Mouse (Mus musculus) adipocyte (in vitro differentiated cells): Measurements from ENCODE around the gene Cdkn2aipnl.

ENCODE experiments used
- DNase-seq: peaks from one replicate; pipeline ENCODE4 v3.0.0-alpha.2; 2016; ENCODE audit warnings: low spot score

Cdkn2aipnl gene

DNA sequence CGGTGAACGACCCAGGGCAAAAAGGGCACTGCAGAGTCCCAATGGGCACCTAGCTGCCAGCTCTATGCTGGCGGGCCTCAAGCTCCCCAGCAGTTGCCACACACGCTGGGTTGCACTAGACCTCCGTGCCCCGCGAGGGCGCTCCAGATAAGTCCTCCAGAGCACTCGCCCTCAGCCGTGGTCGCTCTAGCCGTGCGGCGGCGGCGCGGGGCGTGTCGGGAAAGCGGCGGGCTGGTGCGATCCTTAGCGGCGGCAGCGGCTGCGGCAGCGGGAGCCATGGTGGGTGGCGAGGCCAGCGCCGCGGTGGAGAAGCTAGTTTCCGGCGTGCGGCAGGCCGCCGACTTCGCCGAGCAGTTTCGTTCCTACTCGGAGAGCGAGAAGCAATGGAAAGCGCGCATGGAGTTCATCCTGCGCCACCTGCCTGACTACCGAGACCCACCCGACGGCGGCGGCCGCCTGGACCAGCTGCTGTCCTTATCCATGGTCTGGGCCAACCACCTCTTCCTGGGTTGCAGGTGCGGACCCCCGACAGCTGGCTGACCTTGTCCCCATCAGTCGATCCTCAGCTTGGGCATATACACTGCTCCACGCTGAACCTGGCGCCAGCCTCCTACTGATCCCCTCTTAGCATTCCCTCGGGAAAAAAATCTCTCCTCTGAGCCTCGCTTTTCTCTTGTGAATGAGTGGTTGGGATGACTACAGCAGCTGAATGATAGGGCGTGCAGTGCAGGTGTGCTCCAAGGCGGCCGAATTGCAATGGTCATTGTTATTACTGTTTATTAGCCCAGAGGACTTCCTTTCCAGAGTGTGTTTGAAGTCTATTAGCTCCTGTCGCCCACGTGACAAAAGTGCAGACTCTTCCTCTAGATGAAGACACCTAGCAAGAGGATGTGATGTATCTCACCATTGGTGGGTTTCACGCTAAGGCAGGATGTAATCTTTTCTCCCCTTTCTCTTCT, at the start of gene Cdkn2aipnl:
Gene Cdkn2aipnl, plus strand, starts transcription at position 219 of the 959 bp plus-strand sequence.
- DNase-seq = peak; percentile 94

DNA sequence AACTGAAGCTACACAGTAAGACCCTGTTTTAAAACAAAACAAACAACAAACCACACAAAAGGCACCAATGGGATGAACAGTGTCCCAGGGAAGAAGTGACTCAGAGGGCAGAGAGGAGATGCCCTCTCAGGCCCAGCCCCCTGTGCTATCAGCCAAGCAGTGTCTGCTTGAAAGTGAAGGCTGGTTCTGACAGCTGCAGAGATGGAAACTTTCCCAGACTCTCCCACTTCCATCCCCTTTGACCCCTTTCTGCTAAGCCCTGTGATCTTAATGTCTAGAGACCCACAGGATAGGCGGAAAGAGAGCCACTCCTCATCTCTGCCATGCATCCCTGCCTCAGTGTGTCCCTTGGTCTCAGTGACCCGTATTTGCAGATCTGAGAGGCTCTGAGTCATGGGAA, 49.5 kb upstream of the Cdkn2aipnl start:
- peak; percentile 55 for DNase-seq

DNA sequence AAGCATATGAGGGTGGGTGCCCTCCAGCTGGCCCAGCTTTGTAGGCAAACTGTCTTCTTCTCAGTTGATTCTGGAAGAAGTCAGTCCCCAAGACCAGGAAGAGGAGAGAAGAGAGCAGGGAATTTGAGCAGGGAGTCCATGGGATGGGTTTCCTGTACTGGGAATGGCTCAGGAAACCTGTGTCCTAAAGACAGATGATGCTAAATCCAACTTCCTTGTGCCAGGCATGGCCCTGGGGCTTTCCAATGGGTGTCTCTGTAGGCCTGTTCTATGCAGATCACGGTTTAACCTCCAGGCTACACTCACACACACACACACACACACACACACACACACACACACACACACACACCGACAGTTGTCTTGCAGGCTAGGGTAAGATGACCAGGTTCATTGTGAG, 48.9 kb upstream of the Cdkn2aipnl start:
- DNase-seq = no peak

DNA sequence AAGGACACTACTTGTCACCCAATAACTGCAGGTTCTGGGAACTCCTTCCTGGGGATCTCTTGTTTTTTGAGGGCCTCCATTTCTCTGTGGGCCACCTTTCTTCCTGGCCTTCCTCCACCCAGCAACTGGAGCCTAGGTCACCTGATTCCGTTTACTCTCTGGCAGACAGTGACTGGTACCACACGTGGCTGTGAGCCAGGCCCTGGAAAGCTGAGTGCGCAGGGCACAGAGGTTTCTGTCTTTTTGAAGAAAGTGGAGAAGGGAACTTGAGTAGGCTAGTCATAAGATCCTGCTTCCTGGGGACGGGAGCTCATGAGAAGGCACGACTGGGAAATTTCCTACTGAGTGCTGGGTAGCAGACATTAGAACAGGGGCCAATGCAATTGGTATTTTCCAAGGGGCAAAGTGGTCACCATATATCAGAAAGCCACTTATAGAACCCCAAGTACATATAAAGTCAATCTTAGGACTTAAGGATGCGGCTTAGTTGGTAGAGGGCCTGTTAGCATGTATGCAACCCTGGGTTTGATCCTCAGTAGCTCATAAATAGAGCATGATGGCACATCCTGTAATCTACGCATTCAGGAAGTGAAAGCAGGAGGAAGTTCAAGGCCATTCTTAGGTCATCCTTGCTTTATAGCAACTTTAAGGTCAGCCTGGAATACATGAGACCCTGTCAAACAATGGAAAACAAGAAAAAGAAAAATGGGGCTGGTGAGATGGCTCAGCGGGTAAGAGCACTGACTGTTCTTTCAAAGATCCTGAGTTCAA, 45.9 kb upstream of the Cdkn2aipnl start:
- DNase-seq = peak; percentile 51

DNA sequence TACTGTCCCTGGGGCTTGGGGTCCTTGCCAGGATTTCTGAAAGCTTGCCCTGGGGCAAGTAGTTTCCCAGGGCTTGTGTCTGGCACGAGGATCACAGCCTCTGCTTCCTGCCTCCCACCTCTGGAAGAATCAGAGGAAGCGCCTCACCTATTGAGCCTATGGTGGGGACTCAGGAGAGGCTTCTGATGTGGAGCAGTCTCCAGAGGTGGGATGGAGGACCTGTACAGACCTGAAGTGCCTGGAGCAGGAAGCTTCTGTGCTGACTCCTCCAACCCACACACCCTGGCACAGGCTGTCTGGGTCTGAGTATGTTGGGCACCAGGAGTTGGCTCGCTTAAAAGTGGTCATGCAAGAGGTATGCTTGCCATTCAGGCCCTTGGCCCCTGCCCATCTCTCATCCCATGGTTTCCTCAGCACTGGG, 45.0 kb upstream of the Cdkn2aipnl start:
- peak; percentile 45 for DNase-seq

DNA sequence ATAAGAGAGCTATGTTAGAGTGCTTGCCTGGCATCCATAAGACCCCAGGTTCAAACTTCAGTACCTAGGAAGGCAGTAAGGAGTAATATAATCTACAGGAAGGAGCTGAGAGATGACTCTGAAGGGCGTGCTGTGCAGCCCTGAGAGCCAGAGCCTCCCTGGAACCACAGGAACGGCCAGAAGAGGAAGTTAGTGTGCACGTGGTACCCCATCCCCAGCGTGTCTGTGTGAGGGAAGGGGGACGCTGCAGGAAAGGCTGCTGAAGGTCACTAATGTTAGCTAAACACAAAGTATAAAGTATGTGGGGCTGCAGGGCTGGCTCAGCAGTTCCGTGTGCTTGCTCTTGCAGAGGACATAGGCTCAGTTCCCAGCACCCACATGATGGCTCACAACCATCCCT, 41.9 kb upstream of the Cdkn2aipnl start:
- no peak for DNase-seq

DNA sequence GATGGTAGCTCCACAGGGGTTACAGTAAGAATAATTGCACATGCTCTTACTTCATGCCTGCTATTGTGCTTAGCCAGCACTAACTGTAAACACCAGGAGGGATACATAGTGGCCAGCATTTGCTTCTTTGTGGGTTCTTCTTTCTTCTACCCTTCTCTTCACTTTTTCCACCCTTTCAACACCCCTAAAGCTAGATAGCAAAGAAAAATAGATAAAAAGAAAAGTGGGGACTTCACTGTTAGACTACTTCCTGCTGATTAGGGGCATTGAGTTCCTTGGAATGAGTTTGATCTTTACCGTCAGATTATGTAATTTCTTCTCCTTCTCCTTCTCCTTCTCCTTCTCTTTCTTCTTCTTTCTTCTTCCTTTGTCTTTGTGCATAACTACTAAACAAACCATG, 41.1 kb upstream of the Cdkn2aipnl start:
- DNase-seq = no peak

DNA sequence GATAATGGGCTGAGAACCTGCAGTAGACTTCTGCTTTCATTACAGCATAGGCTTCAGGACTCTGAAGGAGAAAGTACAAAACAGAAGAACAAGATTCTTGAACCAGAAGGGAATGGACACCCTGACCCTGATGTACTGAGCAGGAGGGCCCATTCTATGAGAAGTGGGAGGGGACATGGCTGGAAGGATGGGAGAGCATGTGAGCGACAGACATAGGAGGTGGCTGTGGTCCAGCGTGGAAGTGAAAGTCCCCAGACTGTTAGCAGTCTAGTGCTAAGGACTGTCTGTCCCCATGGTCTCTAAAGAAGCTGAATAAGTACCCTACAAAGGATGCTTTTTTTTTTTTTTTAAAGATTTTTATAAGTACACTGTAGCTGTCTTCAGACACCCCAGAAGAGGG, 40.4 kb upstream of the Cdkn2aipnl start:
- no peak for DNase-seq

DNA sequence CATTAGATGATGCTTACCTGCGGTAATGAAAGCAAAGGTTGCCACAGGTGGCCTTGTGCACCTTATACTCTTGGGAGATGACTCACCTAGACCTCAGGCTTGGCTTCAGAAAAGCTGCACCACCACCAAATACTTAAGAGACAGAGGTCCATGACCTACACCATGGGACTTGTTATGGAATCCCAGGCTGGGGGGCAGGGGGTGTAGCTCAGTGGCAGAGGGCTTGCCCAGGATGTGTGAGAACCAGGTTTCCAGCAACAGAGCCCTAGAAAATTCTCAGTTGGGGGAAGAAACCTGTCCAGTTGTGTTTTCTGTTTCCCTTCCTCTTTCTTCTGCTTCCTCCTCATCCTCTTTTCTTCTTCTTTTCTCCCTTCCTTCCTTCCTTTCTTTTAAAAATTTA, 36.3 kb upstream of the Cdkn2aipnl start:
- DNase-seq = no peak

DNA sequence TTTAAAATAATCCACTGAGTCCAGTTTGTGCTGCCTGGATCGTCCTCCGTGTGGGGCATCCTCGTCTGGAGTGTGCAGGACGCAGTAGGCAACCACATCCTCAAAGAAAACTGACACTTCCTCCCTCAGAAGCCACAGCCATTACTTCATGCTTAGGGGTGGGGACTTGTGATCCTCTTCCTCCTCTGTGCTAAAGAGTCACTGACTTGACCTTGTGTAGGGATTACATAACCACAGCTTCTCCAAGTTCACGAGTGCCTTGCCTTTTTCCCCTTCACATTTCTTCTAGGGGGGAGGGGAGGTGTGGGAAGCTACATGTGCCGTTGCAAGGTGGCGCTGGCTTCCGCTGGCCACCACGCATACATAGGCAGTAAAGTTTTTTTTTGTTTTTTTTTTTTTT, 35.7 kb upstream of the Cdkn2aipnl start:
- DNase-seq = no peak

DNA sequence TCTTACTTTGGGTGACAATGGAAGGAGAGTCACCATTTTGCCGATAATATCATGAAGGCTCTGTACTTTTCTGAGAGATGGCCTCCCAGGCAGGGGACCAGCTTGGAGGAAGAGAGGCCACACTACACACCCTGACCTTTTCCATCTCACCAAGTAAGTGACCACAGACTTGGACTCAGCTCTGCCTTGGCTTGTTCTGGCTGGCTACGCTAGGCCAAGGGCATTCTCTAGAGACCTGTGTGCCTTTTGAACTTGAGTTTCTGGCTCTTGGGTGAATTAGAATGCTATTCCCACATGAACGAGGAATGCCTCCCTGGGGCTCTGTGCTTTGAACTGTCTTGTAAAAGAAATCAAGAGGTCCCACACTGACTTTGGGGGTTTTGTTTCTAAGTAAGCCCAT, 33.2 kb upstream of the Cdkn2aipnl start:
- peak; percentile 73 for DNase-seq

DNA sequence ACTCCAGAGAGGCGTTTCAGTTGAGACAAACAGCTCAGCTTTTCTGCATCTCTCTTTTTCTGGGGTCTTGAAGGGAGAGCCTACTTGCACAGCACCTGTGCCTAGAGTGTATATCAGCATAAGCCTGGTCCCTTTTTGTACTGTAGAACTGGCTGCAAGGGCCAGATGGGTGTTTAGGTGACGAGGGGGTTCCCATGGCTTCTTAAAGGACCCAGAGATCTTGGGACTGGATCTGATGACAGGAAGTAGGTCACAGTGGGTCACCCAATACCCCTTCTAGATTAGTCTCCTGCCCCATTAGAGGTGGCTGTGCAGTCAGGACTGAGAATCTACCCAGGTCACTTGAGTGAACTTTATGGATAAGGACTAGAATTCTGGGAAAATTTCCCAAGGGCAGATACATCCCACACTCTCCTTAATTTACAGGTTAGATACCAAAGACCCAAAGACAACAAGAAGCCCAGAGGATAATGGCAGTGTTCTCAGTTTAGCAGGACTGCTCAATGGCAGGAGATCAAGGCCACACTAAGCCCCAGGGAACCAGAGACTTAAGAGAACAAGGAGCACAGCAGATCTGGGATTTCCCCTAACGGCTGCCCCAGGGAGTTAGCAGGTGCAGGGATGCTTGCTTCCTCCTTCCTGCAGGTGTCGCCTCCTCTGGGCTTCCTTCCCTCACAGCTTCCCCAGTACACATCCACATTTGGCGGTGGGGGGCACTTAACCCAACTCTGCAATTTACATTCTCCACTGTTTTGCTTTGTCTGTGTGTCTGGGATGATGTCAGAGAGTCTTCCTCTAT, 31.6 kb upstream of the Cdkn2aipnl start:
- no peak for DNase-seq

DNA sequence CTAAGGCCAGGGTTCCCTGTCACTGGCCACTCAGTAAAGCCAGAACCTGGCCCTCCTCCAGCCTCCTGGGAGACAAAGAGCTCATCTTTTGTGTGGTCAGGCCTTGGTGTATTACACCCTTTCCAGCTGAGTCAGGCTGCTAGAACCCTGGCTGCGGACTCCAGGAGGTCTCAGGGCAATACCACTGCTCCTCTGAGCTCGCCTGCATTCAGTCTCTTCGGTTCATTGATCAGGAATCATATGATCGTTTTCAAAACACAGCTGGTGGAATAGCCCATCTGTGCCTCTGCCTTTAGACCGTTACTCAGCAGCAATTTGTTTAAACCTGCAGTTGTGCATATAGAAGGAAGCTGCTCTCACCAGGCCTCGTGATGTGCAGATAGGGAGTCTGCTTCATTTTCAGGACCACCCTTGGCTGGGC, 30.1 kb upstream of the Cdkn2aipnl start:
- no peak for DNase-seq

DNA sequence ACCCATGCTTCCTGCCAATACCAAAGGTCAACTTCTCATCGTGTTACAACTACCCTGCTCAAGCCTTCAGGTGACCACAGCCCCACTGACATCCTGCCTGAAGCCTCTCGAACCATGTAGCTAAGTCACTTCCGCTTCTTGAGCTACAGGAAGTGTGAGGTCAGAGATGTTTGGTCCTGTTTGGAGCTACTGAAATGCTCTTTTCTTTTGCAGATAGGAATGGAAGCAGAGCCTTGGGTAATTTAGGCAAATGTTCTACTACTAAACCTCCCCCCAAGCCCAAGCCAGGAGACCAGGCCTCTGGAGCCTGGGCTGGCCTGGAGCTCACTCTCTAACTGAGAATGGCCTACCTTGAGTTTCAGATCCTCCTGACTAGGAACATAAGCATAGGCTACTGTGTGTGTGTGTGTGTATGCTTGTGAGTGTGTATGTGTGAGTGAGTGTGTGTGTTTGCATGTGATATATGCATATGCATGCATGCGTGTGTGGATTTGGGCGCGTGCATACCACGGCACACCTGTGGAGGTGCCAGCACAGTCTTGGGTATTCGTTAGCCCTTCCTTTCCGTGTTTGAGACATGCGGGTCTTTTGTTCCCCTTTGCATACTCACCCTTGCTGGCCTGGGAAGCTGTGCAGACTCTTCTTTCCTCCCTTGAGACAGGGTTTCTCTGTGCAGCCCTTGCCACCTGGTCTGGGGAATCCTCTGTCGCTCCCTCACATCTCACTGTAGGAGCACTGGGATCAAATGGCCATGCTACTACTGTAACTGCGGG, 28.5 kb upstream of the Cdkn2aipnl start:
- DNase-seq = no peak

DNA sequence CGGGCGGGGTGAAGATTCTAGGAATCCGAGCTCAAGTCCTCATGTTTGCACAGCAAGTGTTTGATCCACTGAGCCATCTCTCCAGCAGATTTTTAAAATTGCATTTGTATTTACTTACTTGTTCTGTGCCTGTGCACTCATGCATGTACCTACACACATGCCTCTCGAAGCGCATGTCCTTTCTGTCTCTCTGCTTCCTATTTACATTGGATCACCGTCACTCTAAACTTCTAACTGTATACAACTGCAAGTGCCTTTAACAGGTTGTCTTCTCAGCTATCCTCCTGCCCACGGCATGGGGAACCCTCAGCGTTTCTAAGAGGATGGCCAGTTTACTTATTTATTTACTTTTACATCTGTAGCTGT, 27.9 kb upstream of the Cdkn2aipnl start:
- DNase-seq = no peak

DNA sequence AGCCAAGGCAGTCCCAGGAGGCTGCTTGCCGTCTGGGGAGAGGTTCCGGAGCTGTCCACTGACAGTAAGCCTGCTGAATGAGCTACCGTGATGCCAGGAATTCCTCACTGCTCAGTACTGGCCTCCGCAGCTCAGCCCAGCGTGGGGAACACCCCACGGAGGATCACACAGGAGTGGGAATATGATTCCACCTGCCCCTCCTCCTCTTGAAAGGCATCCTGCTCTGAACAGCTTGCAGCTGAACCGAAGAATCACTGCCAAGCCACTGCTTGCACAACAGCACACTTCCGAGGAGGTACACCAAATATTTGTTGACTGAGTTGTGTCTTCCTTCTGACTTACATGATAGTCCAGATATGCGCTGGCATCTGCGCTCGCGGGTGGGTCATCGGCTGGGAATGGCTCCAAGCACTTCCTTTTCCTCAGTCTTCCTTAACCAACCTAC, 26.9 kb upstream of the Cdkn2aipnl start:
- peak; percentile 76 for DNase-seq

DNA sequence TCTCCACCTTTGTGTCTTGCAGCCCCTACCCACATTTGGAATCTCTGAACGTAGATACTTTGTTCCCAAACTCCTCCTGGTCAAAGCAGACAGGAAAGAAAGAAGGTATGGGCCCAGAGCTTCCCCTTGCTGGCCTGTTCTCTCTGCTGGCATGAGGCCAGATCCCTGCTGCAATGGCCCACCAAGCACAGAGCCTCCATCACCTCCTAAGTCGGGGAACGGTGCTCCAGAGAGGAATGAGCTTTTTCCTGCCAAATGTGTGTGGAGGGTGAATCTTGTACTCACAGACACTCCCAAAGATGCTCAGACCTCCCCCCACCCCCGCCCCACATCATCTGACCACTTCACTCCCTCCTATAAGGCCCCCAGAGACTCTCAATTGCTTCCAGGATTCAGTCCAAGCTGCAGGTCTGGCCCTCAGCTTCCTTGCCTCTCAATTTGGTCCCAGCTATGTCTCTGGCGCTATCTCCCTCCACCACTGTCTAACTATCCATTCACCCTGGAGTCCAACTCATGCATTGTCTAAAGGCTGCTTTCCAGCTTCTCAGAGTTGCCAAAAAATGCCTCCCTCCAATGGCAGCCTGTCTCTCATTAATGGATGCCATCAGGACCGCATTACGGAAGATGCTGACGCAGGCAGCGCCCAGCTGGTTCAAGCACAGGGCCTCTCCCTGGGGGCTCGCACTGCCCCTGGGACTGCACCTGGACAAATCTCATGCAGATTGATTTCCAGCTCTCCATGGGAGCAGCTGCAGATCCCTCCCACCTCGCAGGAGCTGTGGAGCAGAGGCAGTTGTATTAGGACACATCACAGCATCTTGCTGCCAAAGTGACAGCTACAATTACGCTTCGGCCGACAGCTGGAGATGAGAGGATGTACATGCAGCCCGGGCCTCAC, 24.6 kb upstream of the Cdkn2aipnl start:
- no peak for DNase-seq

DNA sequence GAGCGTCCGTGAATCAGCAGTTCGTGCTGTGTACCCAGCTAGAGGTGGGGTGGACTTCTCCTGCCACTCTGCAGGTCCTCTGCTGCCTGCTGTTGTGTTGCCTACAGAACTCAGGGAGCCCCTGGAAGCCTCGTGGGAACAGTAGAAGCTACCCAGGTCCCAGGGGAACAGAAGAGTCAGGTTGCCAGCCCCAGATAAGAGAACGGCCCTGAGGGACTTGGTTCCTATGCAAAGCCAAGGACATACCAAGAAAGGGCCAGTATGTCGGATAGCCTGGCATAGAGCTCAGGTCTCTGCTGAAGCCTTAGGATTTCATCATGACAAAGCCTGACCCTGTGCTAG, 24.0 kb upstream of the Cdkn2aipnl start:
- DNase-seq = no peak

DNA sequence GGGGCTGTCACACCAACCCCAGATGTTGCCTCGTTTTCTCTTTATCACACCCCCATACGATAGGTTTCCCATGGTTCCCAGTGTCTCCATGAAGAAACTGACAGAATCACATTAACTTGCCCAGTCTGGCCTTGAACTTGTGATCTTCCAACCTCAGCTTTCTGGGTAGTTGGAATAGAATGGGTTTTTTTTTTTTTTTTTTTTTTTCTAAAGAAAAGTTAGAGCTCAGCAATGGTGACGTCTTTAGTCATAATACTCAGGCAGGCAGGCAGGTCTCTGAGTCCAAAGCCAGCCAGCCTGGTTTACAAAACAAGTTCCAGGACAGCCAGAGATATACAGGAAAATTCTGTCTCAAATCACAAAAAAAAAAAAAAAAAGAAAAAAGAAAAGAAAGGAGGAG, 23.2 kb upstream of the Cdkn2aipnl start:
- DNase-seq = no peak

DNA sequence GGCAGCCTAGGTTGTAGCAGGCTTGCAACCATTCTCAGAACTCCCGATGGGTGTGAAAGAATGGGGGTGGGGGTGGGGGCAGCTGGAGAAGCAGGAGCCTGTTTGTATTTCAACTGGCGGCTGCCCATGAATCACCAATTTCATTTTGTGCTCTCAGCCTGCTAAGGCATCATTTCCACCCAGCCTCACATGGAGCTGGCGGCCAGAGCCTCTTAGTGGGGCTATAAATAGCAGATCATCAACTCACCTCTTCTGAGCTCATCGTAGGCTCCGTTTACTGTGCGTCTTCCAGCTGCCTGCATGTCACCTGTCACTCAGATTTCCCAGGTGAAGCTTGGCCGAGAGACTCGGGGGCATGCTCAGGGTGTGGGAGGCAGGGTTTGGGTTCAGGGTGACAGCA, 21.9 kb upstream of the Cdkn2aipnl start:
- no peak for DNase-seq

DNA sequence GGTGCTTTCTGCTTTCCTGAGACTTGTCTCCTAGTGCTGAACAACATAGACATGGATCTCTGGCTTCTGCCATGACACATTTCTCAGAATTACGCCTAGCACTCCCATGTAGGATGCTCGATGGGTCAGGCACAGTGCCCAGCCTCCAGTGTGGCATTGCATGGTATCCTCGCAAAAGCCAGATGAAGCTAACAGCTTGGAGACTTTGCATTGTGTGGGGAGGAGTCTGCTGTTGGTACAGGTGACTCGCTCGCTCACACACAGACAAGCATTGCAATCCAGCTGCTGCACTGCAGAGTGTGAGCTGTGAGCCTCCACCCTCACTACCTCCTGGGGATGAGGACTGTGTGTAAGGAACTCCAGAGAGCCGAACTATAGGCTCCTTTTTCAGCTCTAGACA, 21.3 kb upstream of the Cdkn2aipnl start:
- DNase-seq = no peak
